Mouse (Mus musculus): ENCODE data around the gene Ccdc144b.

- no peak for TF ChIP-seq GATA1 (IDR thresholded peaks at IDR 0.05; ENCODE audit: borderline replicate concordance, low read length)
- no peak for TF ChIP-seq FLI1 (IDR thresholded peaks at IDR 0.05; ENCODE audit: low read length)
These were observed 44.8 kb downstream of the Ccdc144b start for GRCm38 (mm10) chr3:36008411-36009154.

Data from megakaryocyte, embryonic 14.5 days (primary cell).